Mouse (Mus musculus): ENCODE data around the gene Hivep1.

DNA sequence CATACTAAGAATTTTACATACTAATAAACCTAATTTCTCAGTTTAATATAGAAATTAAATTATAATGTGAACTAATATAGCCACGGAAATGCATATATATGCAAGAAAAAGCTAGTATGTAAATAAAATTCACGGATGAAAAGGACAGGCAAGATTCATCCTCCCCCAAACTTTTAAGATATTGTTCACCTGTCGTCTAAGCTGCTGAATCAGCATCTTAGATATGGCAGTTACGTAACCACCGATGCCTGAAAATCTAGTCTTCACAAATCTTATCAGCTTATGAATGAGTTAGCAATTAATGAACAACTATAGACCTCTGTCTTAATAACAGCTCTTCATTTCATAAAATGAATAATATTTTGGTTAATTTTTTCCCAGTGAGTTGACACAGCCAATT is 130.8 kb downstream of the Hivep1 start:
- TF ChIP-seq CTCF (IDR thresholded peaks at IDR 0.05; ENCODE audit: low read depth, low read length) (no peak), TAL1 (conservative IDR thresholded peaks at IDR 0.05; ENCODE audit: low read depth, low read length) (no peak), GATA2 (IDR thresholded peaks at IDR 0.05; ENCODE audit: borderline replicate concordance, low read depth, low read length) (no peak)

Data from G1E (cell line).